Mouse (Mus musculus) thymus, adult 2 months (tissue): ENCODE measurements at regions not wholly inside any gene's neighbourhood (a gene's known extent, or its start where the extent isn't known, plus 50 kb on each side); places are given as distances from the start of the nearest gene placed in this dataset.

Experiments
- DNase-seq: peaks from one replicate; pipeline ENCODE4 v3.0.0; 2021
- H3K27ac ChIP-seq: fragments of 200-500 bp; 2 replicates; pipeline ENCODE4 v1.5.1; 2012; ENCODE audit warnings: low read length, control low read depth; ENCODE audit not compliant: control insufficient read depth, insufficient read depth
- H3K27me3 ChIP-seq: fragments of 200-500 bp; 2 replicates; pipeline ENCODE4 v1.6.1; 2012; ENCODE audit warnings: mild to moderate bottlenecking, low read length, moderate library complexity, mixed read lengths; ENCODE audit not compliant: control insufficient read depth, insufficient read depth
- H3K36me3 ChIP-seq: fragments of 200-500 bp; 2 replicates; pipeline ENCODE4 v1.6.1; 2012; ENCODE audit warnings: mild to moderate bottlenecking, low read length, moderate library complexity; ENCODE audit not compliant: control insufficient read depth, insufficient read depth
- H3K4me1 ChIP-seq: fragments of 200-500 bp; replicated peaks from 2 replicates; pipeline ENCODE4 v1.6.1; 2012; ENCODE audit warnings: low read length; ENCODE audit not compliant: control insufficient read depth, insufficient read depth
- H3K4me3 ChIP-seq: fragments of 200-500 bp; 2 replicates; pipeline ENCODE4 v1.5.1; 2012; ENCODE audit warnings: mild to moderate bottlenecking, low read length, control low read depth, moderate library complexity; ENCODE audit not compliant: control insufficient read depth, insufficient read depth
- CTCF ChIP-seq: fragments of 200-500 bp; IDR thresholded peaks from 2 replicates; pipeline ENCODE4 v1.5.1; 2012; ENCODE audit warnings: mild to moderate bottlenecking, control low read depth, low read length, moderate library complexity, borderline replicate concordance; ENCODE audit not compliant: control insufficient read depth, poor library complexity, insufficient read depth; ENCODE audit errors: extremely low read depth
- POLR2A ChIP-seq: fragments of 200-500 bp; IDR thresholded peaks from 2 replicates; pipeline ENCODE4 v1.6.1; 2012; ENCODE audit warnings: mild to moderate bottlenecking, low read length, control low read depth, moderate library complexity; ENCODE audit not compliant: control insufficient read depth, poor library complexity, insufficient read depth; ENCODE audit errors: extremely low read depth
- WGBS: fragments of 180-500 bp; shearing (Covaris S2); methylation state at CpG from one replicate; pipeline ENCODE4 v1.1.7; 2018; 5-methylcytosine and 5-hydroxymethylcytosine counted together

GRCm38 (mm10) chr13:97485886-97486285 is 245.0 kb downstream of the Enc1 start:
- Histone ChIP-seq H3K36me3 (no peaks in the 10 kb centered on the region), H3K27ac (no peak overlapping the region), H3K27me3 (no peaks in the 10 kb centered on the region), H3K4me3 (no peak overlapping the region), H3K4me1 (no peaks in the 10 kb centered on the region)
- no peak for DNase-seq
- WGBS = 91% methylated on average over 5 of the region's 5 CpGs
- TF ChIP-seq CTCF = no peak
- no peak for TF ChIP-seq POLR2A

DNA sequence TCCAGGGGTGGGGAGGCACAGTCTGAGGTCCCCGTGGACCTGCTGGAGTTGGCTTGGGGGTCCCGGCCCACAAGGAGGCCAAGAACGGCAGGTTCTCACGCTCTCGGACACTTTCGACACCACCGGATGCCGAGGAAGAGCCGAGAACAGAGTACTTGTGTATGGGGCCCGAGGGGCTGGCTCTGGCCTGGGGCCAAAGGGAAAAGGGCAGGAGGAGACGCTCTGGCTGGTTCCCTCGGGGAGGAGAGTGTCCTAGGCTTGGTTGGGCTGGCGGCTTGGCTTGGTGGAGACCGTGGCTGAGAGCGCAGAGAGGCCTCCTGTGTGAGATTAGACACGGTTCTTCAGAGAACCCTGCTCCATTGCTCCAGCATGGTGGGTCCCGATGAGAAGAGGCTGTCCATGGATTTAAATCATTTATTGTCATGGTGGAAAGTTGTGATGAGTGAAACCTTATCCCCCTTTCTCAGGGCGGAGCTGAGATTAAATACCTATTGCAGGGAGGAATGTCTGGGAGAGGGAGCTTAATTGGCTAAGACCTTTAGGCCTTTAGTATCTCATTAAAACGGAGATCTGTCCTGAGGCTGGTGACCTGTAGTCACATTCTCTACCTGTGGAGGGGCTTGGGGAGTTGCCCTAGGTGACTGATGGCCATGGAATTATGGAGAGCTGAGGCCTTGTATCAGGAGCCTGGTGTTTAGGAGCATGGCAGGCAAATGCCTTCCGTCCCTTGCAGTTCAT is 244.1 kb downstream of the Enc1 start:
- H3K27me3 ChIP-seq = no peaks in the 10 kb centered on the region
- H3K36me3 ChIP-seq = no peaks in the 10 kb centered on the region
- H3K27ac ChIP-seq = no peak overlapping the region
- WGBS = 94% methylated on average over 20 of the region's 20 CpGs
- H3K4me1 ChIP-seq = no peaks in the 10 kb centered on the region
- no peak for TF ChIP-seq CTCF
- TF ChIP-seq POLR2A = no peak
- no peak overlapping the region for H3K4me3 ChIP-seq
- no peak for DNase-seq

DNA sequence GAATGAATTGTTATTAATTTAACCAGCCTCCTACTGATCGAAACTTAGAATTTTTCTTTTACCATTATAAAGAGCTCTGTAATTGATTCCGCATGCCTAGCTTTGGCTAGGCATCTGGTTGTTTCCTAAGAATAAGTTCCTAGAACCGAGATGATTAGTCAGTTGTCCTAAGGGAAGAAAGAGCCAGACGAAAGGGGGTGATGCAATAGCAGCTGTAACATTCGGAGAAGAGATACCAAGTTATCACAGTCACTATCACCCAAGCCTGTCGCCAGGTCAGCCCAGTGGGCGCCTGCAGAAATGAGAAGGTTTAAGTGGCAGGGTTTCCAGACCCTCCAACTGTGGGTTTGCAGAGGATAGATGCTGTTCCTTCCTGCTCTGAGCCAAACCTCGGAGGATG is 242.8 kb downstream of the Enc1 start:
- no peak overlapping the region for H3K27ac ChIP-seq
- DNase-seq = no peak
- TF ChIP-seq CTCF (no peak), POLR2A (no peak)
- no peaks in the 10 kb centered on the region for H3K27me3 ChIP-seq
- no peaks in the 10 kb centered on the region for H3K4me1 ChIP-seq
- 91% methylated on average over 8 of the region's 8 CpGs for WGBS
- H3K4me3 ChIP-seq = no peak overlapping the region
- H3K36me3 ChIP-seq = no peaks in the 10 kb centered on the region

DNA sequence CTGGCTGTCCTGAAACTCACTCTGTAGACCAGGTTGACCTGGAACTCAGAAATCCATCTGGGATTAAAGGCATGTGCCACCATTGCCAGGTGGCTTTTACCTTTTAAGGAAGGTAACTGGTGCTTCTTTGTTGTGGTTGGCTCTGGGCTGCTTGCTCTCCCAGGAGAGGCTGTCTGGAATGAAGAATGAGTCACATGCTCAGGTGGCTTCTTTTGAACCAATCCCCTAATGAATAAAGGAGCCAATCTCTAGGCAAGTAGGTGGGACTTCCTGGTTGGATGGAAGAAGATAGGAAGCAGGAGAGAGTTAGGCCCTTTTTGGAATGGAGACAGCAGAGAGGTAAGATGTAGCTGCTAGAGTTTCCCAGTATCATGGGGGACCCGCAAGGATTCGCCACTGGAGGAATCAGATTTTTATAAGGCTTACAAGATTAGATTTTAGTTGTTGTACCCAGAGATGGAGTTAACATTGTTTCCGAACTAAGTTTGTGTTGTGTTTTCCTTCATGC is 241.6 kb downstream of the Enc1 start:
- 97% methylated on average over 3 of the region's 3 CpGs for WGBS
- no peak overlapping the region for H3K27ac ChIP-seq
- no peak overlapping the region for H3K4me3 ChIP-seq
- DNase-seq = no peak
- H3K36me3 ChIP-seq = no peaks in the 10 kb centered on the region
- no peaks in the 10 kb centered on the region for H3K4me1 ChIP-seq
- no peaks in the 10 kb centered on the region for H3K27me3 ChIP-seq
- TF ChIP-seq POLR2A (no peak), CTCF (no peak)

- 92% methylated on average over 2 of the region's 2 CpGs for WGBS
Observed at GRCm38 (mm10) chr13:97481259-97481658, 240.4 kb downstream of the Enc1 start.

DNA sequence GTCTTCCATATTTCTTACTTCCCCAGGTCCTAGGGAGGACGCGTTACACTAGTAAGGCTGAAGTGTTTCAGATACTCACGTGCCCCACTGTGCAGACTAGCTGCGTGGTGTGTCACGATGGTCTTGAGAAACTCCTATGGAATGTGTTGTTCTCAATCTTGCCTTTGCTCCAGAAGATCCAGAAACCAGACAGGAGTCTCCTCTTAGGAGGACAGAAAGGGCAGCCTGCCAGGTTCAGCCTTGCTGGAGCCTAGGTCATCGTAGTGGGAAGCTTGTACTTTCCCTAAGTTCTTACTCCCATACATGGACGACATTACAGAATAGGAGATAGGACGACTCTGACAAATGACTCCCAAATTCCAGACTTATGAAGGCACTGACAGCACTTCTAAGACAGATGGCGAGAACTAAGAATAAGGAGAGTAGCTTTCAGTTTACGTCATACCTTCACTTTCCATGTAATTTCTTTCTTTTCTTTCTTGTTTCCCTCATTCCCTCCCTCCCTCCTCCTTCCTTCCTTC is 238.2 kb downstream of the Enc1 start:
- TF ChIP-seq CTCF = no peak
- TF ChIP-seq POLR2A = no peak
- H3K27me3 ChIP-seq = no peaks in the 10 kb centered on the region
- WGBS = 94% methylated on average over 10 of the region's 10 CpGs
- no peaks in the 10 kb centered on the region for H3K4me1 ChIP-seq
- no peak overlapping the region for H3K27ac ChIP-seq
- DNase-seq = no peak
- H3K4me3 ChIP-seq = no peak overlapping the region
- H3K36me3 ChIP-seq = no peaks in the 10 kb centered on the region

More at GRCm38 (mm10) chr13:97481259-97481658, 240.4 kb downstream of the Enc1 start:
- H3K4me3 ChIP-seq = no peak overlapping the region
- TF ChIP-seq CTCF (no peak), POLR2A (no peak)
- no peaks in the 10 kb centered on the region for H3K4me1 ChIP-seq
- no peak for DNase-seq
- no peaks in the 10 kb centered on the region for H3K27me3 ChIP-seq
- H3K36me3 ChIP-seq = no peaks in the 10 kb centered on the region
- no peak overlapping the region for H3K27ac ChIP-seq
